Mouse (Mus musculus): ENCODE measurements around the gene Rgs7. TPM values are rescaled to one million over a fixed set of nuclear protein-coding genes. Genes with fewer than 3 reads are reported as not detected.

Rgs7 gene
- polyA plus RNA-seq, 1 experiment from 2014 or later: 24.8 TPM

DNA sequence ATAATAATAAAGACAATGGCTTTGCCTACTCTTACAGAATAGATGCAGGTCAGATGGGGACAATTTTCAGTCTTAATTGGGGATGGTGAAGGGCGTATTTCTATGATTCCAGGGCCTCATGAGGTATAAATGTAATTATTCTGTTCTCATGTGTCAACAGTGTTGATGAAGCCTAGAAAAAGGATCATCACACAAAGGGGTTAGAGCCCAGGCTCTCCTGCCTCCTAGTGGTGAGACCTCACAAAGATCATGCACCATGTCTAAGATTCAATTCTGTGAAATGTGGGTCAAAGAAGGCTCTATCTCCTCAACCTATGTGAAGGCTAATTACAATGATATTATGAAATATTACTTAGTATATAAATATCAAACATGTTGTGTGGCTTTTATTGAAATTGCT is 146.1 kb downstream of the Rgs7 start:
- ATAC-seq: no peak
- Histone ChIP-seq H3K4me2 (ENCODE audit: low read length) (no peak overlapping the region), H3K9me3 (ENCODE audit: control insufficient read depth, low read length) (no peaks in the 10 kb centered on the region), H3K9ac (replicated peaks; ENCODE audit: low read depth, low read length) (no peak overlapping the region), H3K4me3 (replicated peaks; ENCODE audit: low read length) (no peak overlapping the region), H3K27me3 (replicated peaks; ENCODE audit: control insufficient read depth, insufficient read depth, low read length) (no peaks in the 10 kb centered on the region), H3K36me3 (ENCODE audit: control insufficient read depth, insufficient read depth) (no peaks in the 10 kb centered on the region), H3K27ac (ENCODE audit: low read length) (no peak overlapping the region), H3K4me1 (replicated peaks; ENCODE audit: control insufficient read depth, insufficient read depth, low read length) (no peaks in the 10 kb centered on the region)
- 93% methylated on average over 1 of the region's 1 CpGs for WGBS

GRCm38 (mm10) chr1:175336191-175336590 is 156.1 kb downstream of the Rgs7 start:
- Histone ChIP-seq H3K27ac (ENCODE audit: low read length) (no peak overlapping the region), H3K4me1 (replicated peaks; ENCODE audit: control insufficient read depth, insufficient read depth, low read length) (no peaks in the 10 kb centered on the region), H3K9ac (replicated peaks; ENCODE audit: low read depth, low read length) (no peak overlapping the region), H3K9me3 (ENCODE audit: control insufficient read depth, low read length) (no peaks in the 10 kb centered on the region), H3K4me2 (ENCODE audit: low read length) (no peak overlapping the region), H3K36me3 (ENCODE audit: control insufficient read depth, insufficient read depth) (no peaks in the 10 kb centered on the region), H3K4me3 (replicated peaks; ENCODE audit: low read length) (no peak overlapping the region), H3K27me3 (replicated peaks; ENCODE audit: control insufficient read depth, insufficient read depth, low read length) (no peaks in the 10 kb centered on the region)
- 66% methylated on average over 4 of the region's 4 CpGs for WGBS
- ATAC-seq: no peak

GRCm38 (mm10) chr1:175333041-175333854 is 159.1 kb downstream of the Rgs7 start:
- H3K9ac ChIP-seq (replicated peaks; ENCODE audit: low read depth, low read length): no peak overlapping the region
- no peak for ATAC-seq
- H3K27ac ChIP-seq (ENCODE audit: low read length): no peak overlapping the region
- WGBS: 90% methylated on average over 9 of the region's 9 CpGs
- no peaks in the 10 kb centered on the region for H3K4me1 ChIP-seq (replicated peaks; ENCODE audit: control insufficient read depth, insufficient read depth, low read length)
- no peaks in the 10 kb centered on the region for H3K36me3 ChIP-seq (ENCODE audit: control insufficient read depth, insufficient read depth)
- no peak overlapping the region for H3K4me3 ChIP-seq (replicated peaks; ENCODE audit: low read length)
- H3K9me3 ChIP-seq (ENCODE audit: control insufficient read depth, low read length): no peaks in the 10 kb centered on the region
- H3K4me2 ChIP-seq (ENCODE audit: low read length): no peak overlapping the region
- no peaks in the 10 kb centered on the region for H3K27me3 ChIP-seq (replicated peaks; ENCODE audit: control insufficient read depth, insufficient read depth, low read length)

DNA sequence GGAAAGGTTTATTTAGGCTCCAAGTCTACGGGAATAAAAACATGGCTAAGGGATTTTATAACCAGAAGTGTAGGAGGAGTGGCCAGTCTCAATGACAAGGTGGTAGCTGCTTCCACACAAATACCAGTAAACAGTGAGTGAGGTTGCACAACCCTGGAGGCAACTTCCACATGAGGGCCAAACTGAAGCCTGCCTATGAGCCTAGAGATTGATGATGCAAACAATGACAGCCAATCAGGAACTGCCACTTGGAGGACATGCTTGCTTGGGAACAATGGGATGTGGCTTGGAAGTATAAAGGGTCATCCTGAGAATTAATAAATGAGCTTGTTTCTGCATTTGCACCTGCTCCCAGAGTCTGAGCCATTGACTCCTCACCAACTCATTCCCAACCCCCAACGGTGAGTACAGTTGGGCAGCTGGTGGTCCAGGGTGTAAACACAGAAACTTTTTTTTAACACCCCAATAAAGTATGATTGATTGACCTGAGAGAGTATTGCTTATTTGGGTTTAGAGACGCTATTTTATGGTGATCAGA is 162.3 kb downstream of the Rgs7 start:
- H3K9ac ChIP-seq (replicated peaks; ENCODE audit: low read depth, low read length): no peak overlapping the region
- no peaks in the 10 kb centered on the region for H3K4me1 ChIP-seq (replicated peaks; ENCODE audit: control insufficient read depth, insufficient read depth, low read length)
- no peak overlapping the region for H3K4me2 ChIP-seq (ENCODE audit: low read length)
- no peaks in the 10 kb centered on the region for H3K27me3 ChIP-seq (replicated peaks; ENCODE audit: control insufficient read depth, insufficient read depth, low read length)
- WGBS: 93% methylated on average over 3 of the region's 3 CpGs
- no peaks in the 10 kb centered on the region for H3K36me3 ChIP-seq (ENCODE audit: control insufficient read depth, insufficient read depth)
- H3K4me3 ChIP-seq (replicated peaks; ENCODE audit: low read length): no peak overlapping the region
- no peak overlapping the region for H3K27ac ChIP-seq (ENCODE audit: low read length)
- no peaks in the 10 kb centered on the region for H3K9me3 ChIP-seq (ENCODE audit: control insufficient read depth, low read length)
- no peak for ATAC-seq

DNA sequence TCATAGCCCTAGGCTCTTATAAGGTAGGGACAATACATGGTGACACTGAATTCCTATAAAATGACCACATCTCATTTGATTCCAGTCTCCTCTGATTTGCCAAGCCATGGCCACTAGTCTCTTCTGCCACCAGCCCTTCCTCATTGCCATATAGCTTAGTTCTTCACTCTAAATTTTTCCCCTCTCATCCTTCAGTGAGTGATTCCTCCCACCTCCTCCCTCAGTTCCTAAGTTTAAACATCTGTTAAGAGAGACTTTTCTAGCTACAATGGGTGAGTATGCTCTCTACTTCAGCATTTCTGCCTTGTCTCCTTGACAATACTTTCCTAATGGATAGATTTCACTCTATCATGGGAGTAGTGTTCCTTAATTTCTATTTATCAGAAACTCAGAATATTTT is 169.5 kb downstream of the Rgs7 start:
- Histone ChIP-seq H3K9ac (replicated peaks; ENCODE audit: low read depth, low read length) (no peak overlapping the region), H3K9me3 (ENCODE audit: control insufficient read depth, low read length) (no peaks in the 10 kb centered on the region), H3K27ac (ENCODE audit: low read length) (no peak overlapping the region), H3K4me3 (replicated peaks; ENCODE audit: low read length) (no peak overlapping the region), H3K4me1 (replicated peaks; ENCODE audit: control insufficient read depth, insufficient read depth, low read length) (no peaks in the 10 kb centered on the region), H3K27me3 (replicated peaks; ENCODE audit: control insufficient read depth, insufficient read depth, low read length) (no peaks in the 10 kb centered on the region), H3K36me3 (ENCODE audit: control insufficient read depth, insufficient read depth) (no peaks in the 10 kb centered on the region), H3K4me2 (ENCODE audit: low read length) (no peak overlapping the region)
- no peak for ATAC-seq

- ATAC-seq: no peak; the same call in 1 of the 2 replicates
- WGBS: 28% methylated on average over 9 of the region's 9 CpGs
- Histone ChIP-seq H3K27me3 (replicated peaks; ENCODE audit: control insufficient read depth, insufficient read depth, low read length) (no peaks in the 10 kb centered on the region), H3K4me3 (replicated peaks; ENCODE audit: low read length) (no peak overlapping the region), H3K27ac (ENCODE audit: low read length) (no peak overlapping the region), H3K36me3 (ENCODE audit: control insufficient read depth, insufficient read depth) (no peaks in the 10 kb centered on the region), H3K4me2 (ENCODE audit: low read length) (no peak overlapping the region), H3K4me1 (replicated peaks; ENCODE audit: control insufficient read depth, insufficient read depth, low read length) (no peaks in the 10 kb centered on the region), H3K9me3 (ENCODE audit: control insufficient read depth, low read length) (no peaks in the 10 kb centered on the region), H3K9ac (replicated peaks; ENCODE audit: low read depth, low read length) (no peak overlapping the region)
Observed at GRCm38 (mm10) chr1:175319205-175319604, 173.1 kb downstream of the Rgs7 start.

DNA sequence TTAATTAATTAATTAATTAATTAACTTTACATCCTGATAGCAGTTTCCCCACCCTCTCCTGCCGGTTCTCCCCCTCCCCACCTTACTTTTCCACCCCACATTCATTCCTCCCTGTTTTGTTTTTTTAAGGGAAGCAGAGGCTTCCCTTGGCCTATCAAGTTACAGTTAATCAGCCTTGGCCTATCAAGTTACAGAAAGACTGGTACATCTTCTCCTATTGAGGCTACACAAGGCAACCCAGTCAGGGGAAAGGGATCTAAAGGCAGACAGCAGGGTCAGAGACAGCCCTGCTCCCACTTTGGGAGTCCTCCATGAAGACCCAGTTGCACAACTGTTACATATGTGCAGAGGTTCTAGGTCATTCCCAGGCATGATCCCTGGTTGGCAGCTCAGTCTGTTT is 175.0 kb downstream of the Rgs7 start:
- no peak overlapping the region for H3K4me3 ChIP-seq (replicated peaks; ENCODE audit: low read length)
- H3K27ac ChIP-seq (ENCODE audit: low read length): no peak overlapping the region
- H3K9ac ChIP-seq (replicated peaks; ENCODE audit: low read depth, low read length): no peak overlapping the region
- no peak for ATAC-seq
- no peak overlapping the region for H3K4me2 ChIP-seq (ENCODE audit: low read length)
- 42% methylated on average over 1 of the region's 1 CpGs for WGBS
- H3K27me3 ChIP-seq (replicated peaks; ENCODE audit: control insufficient read depth, insufficient read depth, low read length): no peaks in the 10 kb centered on the region
- no peaks in the 10 kb centered on the region for H3K9me3 ChIP-seq (ENCODE audit: control insufficient read depth, low read length)
- H3K4me1 ChIP-seq (replicated peaks; ENCODE audit: control insufficient read depth, insufficient read depth, low read length): no peaks in the 10 kb centered on the region
- H3K36me3 ChIP-seq (ENCODE audit: control insufficient read depth, insufficient read depth): no peaks in the 10 kb centered on the region

GRCm38 (mm10) chr1:175307604-175308003 is 184.7 kb downstream of the Rgs7 start:
- 0 out of 2 replicates have a peak, but pooled peaks cover 2% of the 10 kb centered on the region for H3K4me1 ChIP-seq (replicated peaks; ENCODE audit: control insufficient read depth, insufficient read depth, low read length)
- WGBS: 65% methylated on average over 3 of the region's 3 CpGs
- no peaks in the 10 kb centered on the region for H3K9me3 ChIP-seq (ENCODE audit: control insufficient read depth, low read length)
- H3K36me3 ChIP-seq (ENCODE audit: control insufficient read depth, insufficient read depth): no peaks in the 10 kb centered on the region
- ATAC-seq: peak; percentile 26; the same call in 1 of the 2 replicates
- H3K27me3 ChIP-seq (replicated peaks; ENCODE audit: control insufficient read depth, insufficient read depth, low read length): no peaks in the 10 kb centered on the region
- H3K9ac ChIP-seq (replicated peaks; ENCODE audit: low read depth, low read length): no peak overlapping the region
- no peak overlapping the region for H3K4me2 ChIP-seq (ENCODE audit: low read length)
- H3K27ac ChIP-seq (ENCODE audit: low read length): no peak overlapping the region
- no peak overlapping the region for H3K4me3 ChIP-seq (replicated peaks; ENCODE audit: low read length)

DNA sequence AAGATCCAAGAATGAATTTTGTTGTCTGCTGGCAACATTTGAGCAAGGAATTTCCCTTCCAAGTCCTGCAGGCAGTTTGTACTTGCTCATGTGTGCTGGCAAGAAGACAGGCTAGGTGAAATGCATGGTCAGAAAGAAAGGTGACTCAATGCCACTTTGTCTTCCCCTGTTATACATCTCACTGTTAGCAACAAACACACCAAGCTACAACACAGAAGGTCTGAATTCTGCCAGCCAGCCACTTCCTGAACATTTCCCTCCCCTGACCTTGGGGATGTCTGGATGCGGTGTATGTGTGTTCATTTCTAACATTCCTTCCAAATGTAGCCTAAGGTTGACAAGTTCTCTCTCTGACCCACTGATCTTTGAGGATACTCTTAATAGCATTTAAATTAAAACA is 191.4 kb downstream of the Rgs7 start:
- H3K9ac ChIP-seq (replicated peaks; ENCODE audit: low read depth, low read length): no peak overlapping the region
- no peaks in the 10 kb centered on the region for H3K36me3 ChIP-seq (ENCODE audit: control insufficient read depth, insufficient read depth)
- H3K9me3 ChIP-seq (ENCODE audit: control insufficient read depth, low read length): no peaks in the 10 kb centered on the region
- no peaks in the 10 kb centered on the region for H3K27me3 ChIP-seq (replicated peaks; ENCODE audit: control insufficient read depth, insufficient read depth, low read length)
- ATAC-seq: peak; percentile 47
- 57% methylated on average over 1 of the region's 1 CpGs for WGBS
- no peak overlapping the region for H3K4me2 ChIP-seq (ENCODE audit: low read length)
- H3K27ac ChIP-seq (ENCODE audit: low read length): no peak overlapping the region
- H3K4me1 ChIP-seq (replicated peaks; ENCODE audit: control insufficient read depth, insufficient read depth, low read length): 0 out of 2 replicates have a peak, but pooled peaks cover 2% of the 10 kb centered on the region
- H3K4me3 ChIP-seq (replicated peaks; ENCODE audit: low read length): no peak overlapping the region
